Mouse (Mus musculus) hindbrain, embryonic 11.5 days (tissue): Measurements from ENCODE around the gene Itpr3. TPM values are rescaled to one million over a fixed set of nuclear protein-coding genes. Genes with fewer than 3 reads are reported as not detected.
A peak's percentile ranks its signal among the peaks of the same experiment; 100 is the strongest.

Experiments
- ATAC-seq: fragments of 200-750 bp; cut with Nextera tagmentation; 2 replicates; pipeline ENCODE4 v1.8.0; 2017; ENCODE audit warnings: mild to moderate bottlenecking, moderate TSS enrichment, moderate library complexity; ENCODE audit not compliant: low FRiP score
- DNase-seq: peaks from one replicate; pipeline ENCODE4 v3.0.0-alpha.2; 2015; ENCODE audit warnings: low spot score
- H3K27ac ChIP-seq: fragments of 300-500 bp; sonication (generic); 2 replicates; pipeline ENCODE4 v1.5.1; 2014; ENCODE audit warnings: mild to moderate bottlenecking, low read depth, low read length
- H3K27me3 ChIP-seq: fragments of 300-500 bp; sonication (generic); 2 replicates; pipeline ENCODE4 v1.6.1; 2014; ENCODE audit warnings: mild to moderate bottlenecking, low read length, moderate library complexity, mixed read lengths; ENCODE audit not compliant: control insufficient read depth, insufficient read depth
- H3K36me3 ChIP-seq: fragments of 300-500 bp; sonication (generic); 2 replicates; pipeline ENCODE4 v1.6.1; 2014; ENCODE audit warnings: mild to moderate bottlenecking, low read length, moderate library complexity, mixed read lengths; ENCODE audit not compliant: control insufficient read depth, insufficient read depth
- H3K4me1 ChIP-seq: fragments of 300-500 bp; sonication (generic); replicated peaks from 2 replicates; pipeline ENCODE4 v1.6.1; 2014; ENCODE audit warnings: low read length, mixed read lengths; ENCODE audit not compliant: control insufficient read depth, insufficient read depth
- H3K4me2 ChIP-seq: fragments of 300-500 bp; sonication (generic); replicated peaks from 2 replicates; pipeline ENCODE4 v1.6.1; 2014; ENCODE audit warnings: mild to moderate bottlenecking, low read depth, low read length
- H3K4me3 ChIP-seq: fragments of 300-500 bp; sonication (generic); 2 replicates; pipeline ENCODE4 v1.5.1; 2014; ENCODE audit warnings: low read depth, low read length
- H3K9ac ChIP-seq: fragments of 300-500 bp; sonication (generic); 2 replicates; pipeline ENCODE4 v1.6.1; 2014; ENCODE audit warnings: low read depth, low read length
- H3K9me3 ChIP-seq: fragments of 300-500 bp; sonication (generic); 2 replicates; pipeline ENCODE4 v1.6.1; 2016; ENCODE audit warnings: low read length; ENCODE audit not compliant: control insufficient read depth
- WGBS: fragments of 180-500 bp; shearing (Covaris S2); extraction: QIAGEN DNeasy Blood & Tissue Kit; methylation state at CpG from one replicate; pipeline ENCODE4 v1.1.7; 2014; 5-methylcytosine and 5-hydroxymethylcytosine counted together
- polyA plus RNA-seq: library from polyadenylated mRNA; unstranded; fragments of >200 nt; fragmentation: Nextera tagmentation; extraction: Ambion mirVana; gene quantifications from 2 replicates; pipeline ENCODE4 v1.2.1, GENCODE M21; 2014

The Itpr3 gene
- polyA plus RNA-seq, 1 experiment from 2014 or later: 1.3 TPM

DNA sequence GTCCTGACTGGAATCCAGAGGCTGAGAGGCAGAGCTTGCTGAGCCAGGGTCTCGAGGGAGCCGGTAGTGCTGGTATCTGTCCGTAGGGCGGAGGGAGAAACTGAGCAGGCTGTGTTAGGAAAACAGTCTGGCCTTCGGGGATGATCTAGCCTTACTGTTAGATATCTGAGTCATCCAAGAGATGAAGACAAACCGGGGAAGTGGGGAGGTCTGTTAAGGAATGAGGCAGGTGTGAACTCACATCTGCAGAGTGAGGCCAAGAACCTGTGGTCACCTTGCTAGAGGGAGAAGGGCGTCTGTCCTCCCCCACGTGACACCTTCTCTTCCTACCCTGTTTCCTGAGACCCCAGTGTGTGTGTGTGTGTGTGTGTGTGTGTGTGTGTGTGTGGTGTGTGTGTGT is 25.7 kb downstream of the Itpr3 start:
- Histone ChIP-seq H3K9ac (no peak overlapping the region), H3K36me3 (no peaks in the 10 kb centered on the region), H3K27ac (no peak overlapping the region), H3K27me3 (no peaks in the 10 kb centered on the region), H3K4me3 (no peak overlapping the region), H3K4me2 (no peak overlapping the region), H3K4me1 (0 out of 2 replicates have a peak, but pooled peaks cover 2% of the 10 kb centered on the region), H3K9me3 (peaks cover 2% of the 10 kb centered on the region; the same call in 1 of the 2 replicates)
- 70% methylated on average over 8 of the region's 8 CpGs for WGBS
- DNase-seq (no peak), ATAC-seq (no peak)

DNA sequence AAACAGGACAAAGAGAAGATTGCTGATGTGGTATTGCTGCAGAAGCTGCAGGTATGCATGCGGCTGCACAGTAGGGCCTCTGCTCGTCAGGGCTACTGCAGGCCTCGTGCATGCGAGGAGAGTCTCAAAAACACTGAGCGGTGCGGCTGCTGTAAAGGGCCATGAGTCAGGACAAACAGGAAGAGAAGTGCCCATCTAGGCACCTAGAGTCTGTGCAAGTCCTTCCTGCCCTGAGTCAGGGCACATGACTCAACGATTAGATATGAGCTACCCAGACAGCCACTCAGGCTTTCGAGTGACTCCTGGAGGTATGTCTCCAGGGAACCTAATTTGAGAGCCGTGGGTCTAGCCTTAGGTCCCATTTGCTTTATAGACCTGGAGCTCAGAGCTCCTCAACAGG is 26.5 kb downstream of the Itpr3 start:
- Histone ChIP-seq H3K36me3 (no peaks in the 10 kb centered on the region), H3K27me3 (no peaks in the 10 kb centered on the region), H3K4me2 (no peak overlapping the region), H3K4me1 (0 out of 2 replicates have a peak, but pooled peaks cover 2% of the 10 kb centered on the region), H3K9me3 (no peaks in the 10 kb centered on the region), H3K4me3 (no peak overlapping the region), H3K27ac (no peak overlapping the region), H3K9ac (no peak overlapping the region)
- ATAC-seq (no peak), DNase-seq (no peak)
- 81% methylated on average over 9 of the region's 9 CpGs for WGBS

DNA sequence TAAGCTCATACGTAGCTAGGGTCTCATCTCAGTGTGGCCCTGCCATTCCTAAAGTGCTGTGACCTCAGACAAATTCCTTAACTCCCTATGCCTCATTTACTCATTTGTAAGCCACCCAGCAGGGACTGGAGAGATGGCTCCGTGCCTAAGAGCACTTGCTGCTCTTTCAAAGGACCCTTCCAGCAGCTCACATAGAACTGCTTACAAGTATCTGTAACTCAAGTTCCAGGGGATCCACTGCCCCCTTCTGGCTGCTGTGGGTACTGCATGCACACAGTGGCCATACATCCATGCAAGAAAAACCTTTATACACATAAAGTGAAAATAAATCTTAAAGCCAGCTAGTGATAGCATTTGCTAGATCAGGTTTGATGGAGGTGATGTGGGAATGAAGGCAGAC is 28.6 kb downstream of the Itpr3 start:
- no peak overlapping the region for H3K4me3 ChIP-seq
- no peak overlapping the region for H3K4me2 ChIP-seq
- no peaks in the 10 kb centered on the region for H3K36me3 ChIP-seq
- DNase-seq (peak; percentile 72), ATAC-seq (no peak)
- no peak overlapping the region for H3K9ac ChIP-seq
- H3K27me3 ChIP-seq: no peaks in the 10 kb centered on the region
- H3K27ac ChIP-seq: no peak overlapping the region
- WGBS: 46% methylated on average over 2 of the region's 2 CpGs
- H3K4me1 ChIP-seq: 0 out of 2 replicates have a peak, but pooled peaks cover 2% of the 10 kb centered on the region
- no peaks in the 10 kb centered on the region for H3K9me3 ChIP-seq

DNA sequence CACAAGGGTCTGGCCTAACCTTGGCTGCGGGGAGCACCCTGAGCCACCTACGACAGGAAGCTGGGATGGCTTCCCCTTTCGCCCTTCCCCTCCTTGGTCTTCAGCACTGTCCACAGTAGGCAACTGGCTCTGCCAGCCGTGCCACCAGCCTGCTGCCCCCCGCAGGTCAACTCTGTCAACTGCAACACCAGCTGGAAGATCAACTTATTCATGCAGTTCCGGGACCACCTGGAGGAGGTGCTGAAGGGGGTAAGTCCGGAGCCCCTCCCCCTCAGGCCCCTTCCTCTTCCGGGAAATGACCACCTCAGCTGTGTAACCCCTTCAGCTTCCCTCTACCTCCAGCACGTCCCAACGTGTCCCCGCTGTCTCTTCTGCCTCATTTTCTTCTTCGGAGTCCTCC is 30.3 kb downstream of the Itpr3 start:
- Histone ChIP-seq H3K9me3 (no peaks in the 10 kb centered on the region), H3K27me3 (no peaks in the 10 kb centered on the region), H3K4me3 (no peak overlapping the region), H3K36me3 (no peaks in the 10 kb centered on the region), H3K4me1 (0 out of 2 replicates have a peak, but pooled peaks cover 2% of the 10 kb centered on the region), H3K9ac (no peak overlapping the region), H3K27ac (no peak overlapping the region), H3K4me2 (no peak overlapping the region)
- 34% methylated on average over 12 of the region's 12 CpGs for WGBS
- ATAC-seq: no peak
- peak; percentile 62 for DNase-seq

DNA sequence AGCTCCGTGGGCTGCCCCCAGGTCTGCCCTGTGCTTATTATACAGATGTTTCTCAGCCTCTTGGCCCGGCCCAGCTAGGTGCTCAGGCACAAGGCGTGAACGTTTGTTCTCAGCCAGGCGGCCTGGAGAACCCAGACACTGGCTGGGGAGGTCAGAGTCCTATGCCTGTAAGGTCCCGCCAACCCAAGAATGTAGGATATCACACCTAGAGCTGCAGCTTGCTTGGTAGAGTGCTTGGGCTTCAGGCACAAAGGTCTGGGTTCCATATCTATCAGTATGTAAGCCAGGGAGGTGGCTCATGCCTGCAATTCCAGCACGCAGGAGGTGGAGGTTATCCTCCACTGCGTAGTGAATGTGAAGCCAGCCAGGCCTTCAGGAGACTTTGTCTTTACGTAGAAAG is 33.0 kb downstream of the Itpr3 start:
- H3K4me1 ChIP-seq: 0 out of 2 replicates have a peak, but pooled peaks cover 2% of the 10 kb centered on the region
- no peak overlapping the region for H3K9ac ChIP-seq
- H3K27me3 ChIP-seq: no peaks in the 10 kb centered on the region
- no peak overlapping the region for H3K4me2 ChIP-seq
- DNase-seq (no peak), ATAC-seq (no peak)
- H3K9me3 ChIP-seq: no peaks in the 10 kb centered on the region
- H3K27ac ChIP-seq: no peak overlapping the region
- no peak overlapping the region for H3K4me3 ChIP-seq
- no peaks in the 10 kb centered on the region for H3K36me3 ChIP-seq
- WGBS: 86% methylated on average over 9 of the region's 9 CpGs

DNA sequence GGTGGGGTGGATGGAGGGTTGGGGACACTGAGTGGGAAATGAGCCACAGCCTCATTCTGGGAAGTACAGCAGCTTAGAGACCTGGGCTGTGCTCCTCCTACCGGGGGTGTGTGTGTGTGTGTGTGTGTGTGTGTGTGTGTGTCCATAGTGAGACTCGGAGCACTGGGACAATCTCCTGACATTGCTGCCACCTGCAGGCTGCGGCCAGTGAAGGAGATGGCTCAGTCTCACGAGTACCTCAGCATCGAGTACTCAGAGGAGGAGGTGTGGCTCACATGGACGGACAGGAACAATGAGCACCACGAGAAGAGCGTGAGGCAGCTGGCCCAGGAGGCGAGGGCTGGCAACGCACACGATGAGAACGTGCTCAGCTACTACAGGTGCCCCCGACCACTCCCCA is 38.6 kb downstream of the Itpr3 start:
- H3K4me1 ChIP-seq: no peaks in the 10 kb centered on the region
- H3K4me2 ChIP-seq: no peak overlapping the region
- H3K9me3 ChIP-seq: no peaks in the 10 kb centered on the region
- no peaks in the 10 kb centered on the region for H3K27me3 ChIP-seq
- WGBS: 41% methylated on average over 13 of the region's 13 CpGs
- ATAC-seq (no peak), DNase-seq (peak; percentile 39)
- no peak overlapping the region for H3K4me3 ChIP-seq
- H3K9ac ChIP-seq: no peak overlapping the region
- H3K36me3 ChIP-seq: no peaks in the 10 kb centered on the region
- no peak overlapping the region for H3K27ac ChIP-seq

DNA sequence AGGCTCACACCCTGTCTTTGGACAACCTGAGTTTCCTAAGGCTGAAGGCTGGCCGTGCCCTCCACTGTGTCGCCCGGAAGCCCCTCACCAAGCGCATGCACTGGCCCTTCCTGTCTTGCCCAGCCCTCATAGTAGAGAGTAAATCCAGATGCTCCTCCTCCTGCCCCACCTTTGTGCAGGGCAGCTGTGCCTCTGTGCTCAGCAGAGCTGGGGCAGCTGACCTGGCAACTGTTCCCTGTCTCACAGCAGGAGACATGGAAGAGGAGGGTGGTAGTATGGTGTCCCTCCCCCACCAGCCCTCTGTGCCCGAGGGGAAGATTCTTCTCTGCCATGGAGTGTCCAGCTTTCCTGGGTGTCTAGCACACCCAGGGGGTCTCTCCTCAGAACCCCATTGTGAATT is 44.6 kb downstream of the Itpr3 start:
- no peaks in the 10 kb centered on the region for H3K9me3 ChIP-seq
- 76% methylated on average over 5 of the region's 5 CpGs for WGBS
- no peak overlapping the region for H3K27ac ChIP-seq
- no peak overlapping the region for H3K9ac ChIP-seq
- DNase-seq (no peak), ATAC-seq (no peak)
- no peaks in the 10 kb centered on the region; the same call in 1 of the 2 replicates for H3K4me1 ChIP-seq
- H3K4me2 ChIP-seq: no peak overlapping the region
- H3K36me3 ChIP-seq: no peaks in the 10 kb centered on the region
- H3K27me3 ChIP-seq: no peaks in the 10 kb centered on the region
- H3K4me3 ChIP-seq: no peak overlapping the region

DNA sequence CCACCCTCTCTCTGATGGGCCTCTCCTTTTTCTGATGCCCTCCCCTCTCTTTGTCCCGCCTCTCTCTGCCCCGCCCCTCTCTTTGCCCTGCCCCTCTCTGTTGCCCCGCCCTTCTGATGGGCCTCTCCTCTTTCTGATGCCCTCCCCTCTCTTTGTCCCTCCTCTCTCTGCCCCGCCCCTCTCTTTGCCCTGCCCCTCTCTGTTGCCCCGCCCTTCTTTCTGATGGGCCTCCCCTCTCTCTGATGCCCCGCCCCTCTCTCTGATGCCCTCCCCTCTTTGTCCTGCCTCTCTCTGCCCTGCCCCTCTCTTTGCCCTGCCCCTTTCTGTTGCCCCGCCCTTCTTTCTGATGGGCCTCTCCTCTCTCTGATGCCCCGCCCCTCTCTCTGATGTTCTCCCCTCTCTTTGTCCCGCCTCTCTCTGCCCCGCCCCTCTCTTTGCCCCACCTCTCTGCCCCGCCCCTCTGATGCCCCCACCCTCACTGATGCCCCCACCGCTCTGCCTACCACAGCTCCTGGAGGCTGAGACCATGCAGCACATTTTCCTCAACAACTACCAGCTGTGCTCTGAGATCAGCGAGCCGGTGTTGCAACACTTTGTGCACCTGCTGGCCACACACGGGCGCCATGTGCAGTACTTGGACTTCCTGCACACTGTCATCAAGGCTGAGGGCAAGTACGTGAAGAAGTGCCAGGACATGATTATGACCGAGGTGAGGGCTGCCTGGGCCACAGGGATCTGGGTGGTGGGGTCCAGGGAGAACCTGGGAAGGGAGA is 48.8 kb downstream of the Itpr3 start:
- Histone ChIP-seq H3K36me3 (no peaks in the 10 kb centered on the region), H3K9me3 (no peaks in the 10 kb centered on the region), H3K4me2 (no peak overlapping the region), H3K27me3 (no peaks in the 10 kb centered on the region), H3K9ac (no peak overlapping the region), H3K4me3 (no peak overlapping the region), H3K27ac (no peak overlapping the region), H3K4me1 (no peaks in the 10 kb centered on the region; the same call in 1 of the 2 replicates)
- DNase-seq (no peak), ATAC-seq (no peak)
- 69% methylated on average over 14 of the region's 18 CpGs for WGBS

DNA sequence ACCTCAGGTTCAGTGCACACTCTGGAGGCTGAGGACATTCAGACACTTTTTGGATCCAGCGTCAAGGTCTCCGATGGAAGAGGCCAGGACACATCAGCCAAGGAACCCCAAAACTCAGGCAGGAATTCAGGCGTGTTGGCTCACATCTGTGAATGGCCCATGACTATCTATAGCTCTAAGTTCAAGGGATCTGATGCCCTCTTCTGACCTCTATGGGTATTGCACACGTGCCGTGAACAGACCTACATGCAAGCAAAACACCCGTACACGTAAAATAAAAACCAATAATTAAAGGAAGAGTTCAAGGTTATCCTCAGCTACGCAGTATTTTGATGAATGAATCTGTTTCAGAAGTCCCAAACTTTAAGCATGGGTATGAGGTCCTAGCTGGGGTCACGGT is 49.6 kb downstream of the Itpr3 start:
- Histone ChIP-seq H3K9ac (no peak overlapping the region), H3K27ac (no peak overlapping the region), H3K4me2 (no peak overlapping the region), H3K27me3 (no peaks in the 10 kb centered on the region), H3K36me3 (no peaks in the 10 kb centered on the region), H3K9me3 (no peaks in the 10 kb centered on the region), H3K4me3 (no peak overlapping the region), H3K4me1 (no peaks in the 10 kb centered on the region; the same call in 1 of the 2 replicates)
- ATAC-seq (no peak), DNase-seq (peak; percentile 47)
- WGBS: 86% methylated on average over 9 of the region's 9 CpGs
